Mouse (Mus musculus) thymus, postnatal 14 days (tissue): ENCODE measurements around the gene Tmcc2.
A peak's percentile ranks its signal among the peaks of the same experiment; 100 is the strongest.
"Not testable (repeated sequence)": the region's sequence is repeated elsewhere in the genome, so short reads cannot be mapped to it uniquely, and the experiment has no call there.

Experiments used
- DNase-seq: peaks from one replicate; pipeline ENCODE4 v3.0.0; 2021

Gene Tmcc2

GRCm38 (mm10) chr1:132366937-132367336 lies 24.1 kb downstream of the Tmcc2 start:
- DNase-seq: no peak

- DNase-seq: no peak
These were observed 24.8 kb downstream of the Tmcc2 start for GRCm38 (mm10) chr1:132366235-132366634.

GRCm38 (mm10) chr1:132365645-132366044 lies 25.4 kb downstream of the Tmcc2 start:
- no peak for DNase-seq

GRCm38 (mm10) chr1:132364896-132365557 lies 26.1 kb downstream of the Tmcc2 start:
- DNase-seq: no peak

- no peak for DNase-seq
These were observed 26.7 kb downstream of the Tmcc2 start for GRCm38 (mm10) chr1:132364388-132364787.

GRCm38 (mm10) chr1:132361959-132362358 lies 29.1 kb downstream of the Tmcc2 start:
- DNase-seq: no peak

- DNase-seq: no peak
These were observed 34.2 kb downstream of the Tmcc2 start for GRCm38 (mm10) chr1:132356841-132357240.

- peak; percentile 79 for DNase-seq
These were observed 35.2 kb downstream of the Tmcc2 start for GRCm38 (mm10) chr1:132355841-132356242.

GRCm38 (mm10) chr1:132355162-132355601 lies 35.9 kb downstream of the Tmcc2 start:
- no peak for DNase-seq

GRCm38 (mm10) chr1:132354234-132354633 lies 36.8 kb downstream of the Tmcc2 start:
- no peak for DNase-seq

- no peak for DNase-seq
These were observed 37.7 kb downstream of the Tmcc2 start for GRCm38 (mm10) chr1:132353389-132353788.

- no peak for DNase-seq
These were observed 40.0 kb downstream of the Tmcc2 start for GRCm38 (mm10) chr1:132351058-132351457.

- DNase-seq: not testable (repeated sequence)
These were observed 41.5 kb downstream of the Tmcc2 start for GRCm38 (mm10) chr1:132349601-132350000.

GRCm38 (mm10) chr1:132349049-132349448 lies 42.0 kb downstream of the Tmcc2 start:
- not testable (repeated sequence) for DNase-seq

- DNase-seq: no peak
These were observed 42.7 kb downstream of the Tmcc2 start for GRCm38 (mm10) chr1:132348401-132348800.

- no peak for DNase-seq
These were observed 44.1 kb downstream of the Tmcc2 start for GRCm38 (mm10) chr1:132346951-132347350.

GRCm38 (mm10) chr1:132346134-132346851 lies 44.8 kb downstream of the Tmcc2 start:
- DNase-seq: no peak

- no peak for DNase-seq
These were observed 45.6 kb downstream of the Tmcc2 start for GRCm38 (mm10) chr1:132345514-132345913.

GRCm38 (mm10) chr1:132343656-132344055 lies 47.4 kb downstream of the Tmcc2 start:
- DNase-seq: no peak

- DNase-seq: no peak
These were observed 47.9 kb downstream of the Tmcc2 start for GRCm38 (mm10) chr1:132343191-132343590.

GRCm38 (mm10) chr1:132342518-132342917 lies 48.6 kb downstream of the Tmcc2 start:
- no peak for DNase-seq

- peak; percentile 80 for DNase-seq
These were observed 49.2 kb downstream of the Tmcc2 start for GRCm38 (mm10) chr1:132341731-132342501.

- DNase-seq: no peak
These were observed 52.9 kb downstream of the Tmcc2 start for GRCm38 (mm10) chr1:132338027-132338660.
